Mouse (Mus musculus) adrenal gland (tissue): ENCODE measurements around the gene Clcn1.

Experiments used
- intact Hi-C: fragments of 180-260 bp; cut with DNase I; formaldehyde crosslinking; loops from one replicate; pipeline ENCODE4 v1.15.1; 2025

Gene Clcn1

GRCm38 (mm10) chr6:42349426-42350020, 63.0 kb downstream of the Clcn1 start, which contains the start of gene Zyx:
TSS of gene Zyx (plus strand) at chr6:42349630.
- intact Hi-C loops, result loop anchor here (5.0 to 10.0 kb wide), 2 partner anchors 33 to 85 kb away; partner anchors contain the start of gene Tas2r126

- intact Hi-C loops, result no loop called here
Measured at GRCm38 (mm10) chr6:42350021-42350967, 63.8 kb downstream of the Clcn1 start.

GRCm38 (mm10) chr6:42350968-42351775, 64.7 kb downstream of the Clcn1 start:
- intact Hi-C loops, result no loop called here

GRCm38 (mm10) chr6:42351776-42352485, 65.4 kb downstream of the Clcn1 start:
- intact Hi-C loops, result no loop called here

- intact Hi-C loops, result no loop called here
Measured at GRCm38 (mm10) chr6:42352486-42352846, 66.0 kb downstream of the Clcn1 start.

- intact Hi-C loops, result no loop called here
Measured at GRCm38 (mm10) chr6:42353180-42353579, 66.7 kb downstream of the Clcn1 start.

GRCm38 (mm10) chr6:42354076-42355019, 67.9 kb downstream of the Clcn1 start:
- intact Hi-C loops, result no loop called here

GRCm38 (mm10) chr6:42355366-42355765, 68.9 kb downstream of the Clcn1 start:
- intact Hi-C loops, result no loop called here

GRCm38 (mm10) chr6:42355794-42356600, 69.5 kb downstream of the Clcn1 start:
- intact Hi-C loops, result no loop called here

GRCm38 (mm10) chr6:42356913-42357312, 70.4 kb downstream of the Clcn1 start:
- intact Hi-C loops, result no loop called here

- intact Hi-C loops, result no loop called here
Measured at GRCm38 (mm10) chr6:42357901-42358300, 71.4 kb downstream of the Clcn1 start.

- intact Hi-C loops, result no loop called here
Measured at GRCm38 (mm10) chr6:42358901-42359300, 72.4 kb downstream of the Clcn1 start.

- intact Hi-C loops, result no loop called here
Measured at GRCm38 (mm10) chr6:42359364-42360147, 73.1 kb downstream of the Clcn1 start.

GRCm38 (mm10) chr6:42360231-42360840, 73.9 kb downstream of the Clcn1 start:
- intact Hi-C loops, result no loop called here

GRCm38 (mm10) chr6:42361041-42361895, 74.8 kb downstream of the Clcn1 start:
- intact Hi-C loops, result no loop called here

- intact Hi-C loops, result no loop called here
Measured at GRCm38 (mm10) chr6:42362074-42362473, 75.6 kb downstream of the Clcn1 start.

- intact Hi-C loops, result no loop called here
Measured at GRCm38 (mm10) chr6:42362497-42362896, 76.0 kb downstream of the Clcn1 start.
